Mouse (Mus musculus): ENCODE measurements around the gene Derl3.

DNA sequence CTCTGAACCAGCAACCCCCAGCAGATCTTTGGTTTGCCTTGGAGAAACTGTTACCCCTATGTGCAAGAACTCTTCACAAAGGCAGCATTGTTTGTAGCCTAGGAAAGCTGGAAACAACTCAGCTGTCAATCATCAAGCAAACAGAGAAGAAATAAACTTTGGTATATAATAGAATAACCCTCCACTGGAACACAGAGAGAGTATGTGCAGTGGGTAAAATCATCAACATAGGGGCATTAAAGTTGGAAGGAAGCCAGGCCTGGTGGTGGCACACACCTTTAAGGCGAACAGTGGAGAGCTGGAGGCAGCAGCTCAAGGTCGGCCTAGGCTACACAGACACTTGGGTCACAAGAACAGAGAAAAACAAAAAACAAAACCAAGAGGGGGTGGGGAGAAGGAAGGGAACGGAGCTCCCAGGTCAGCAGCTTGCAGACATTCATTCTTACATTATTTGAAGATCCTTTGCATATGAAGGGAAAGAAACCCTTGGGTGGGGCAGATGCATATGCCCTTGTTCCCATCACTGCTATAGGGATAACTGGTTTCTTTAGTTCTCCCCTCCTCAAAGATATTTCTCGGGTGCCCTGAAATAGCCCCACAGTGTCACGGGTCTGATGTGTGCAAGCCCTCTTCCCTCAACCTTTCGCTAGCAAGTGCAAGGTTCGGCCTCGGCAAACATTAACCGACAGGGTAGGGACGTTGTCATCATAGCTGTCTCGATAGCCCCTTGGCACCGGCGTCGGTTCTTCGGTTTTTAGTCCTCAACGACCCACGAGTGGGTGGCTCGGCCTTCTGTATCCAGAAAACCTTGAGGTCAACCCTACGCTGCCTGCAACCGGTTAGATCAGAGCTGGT lies 11.4 kb upstream of the Derl3 start:
- no peak for TF ChIP-seq POLR2A (IDR thresholded peaks at IDR 0.05; ENCODE audit: low read depth, low read length)
- TF ChIP-seq CTCF (IDR thresholded peaks at IDR 0.05; ENCODE audit: borderline replicate concordance, insufficient read depth, low read length), result no peak

Data from embryonic fibroblast, embryonic 13.5 days (primary cell).